Mouse (Mus musculus) MEL (cell line): ENCODE results near the gene Pik3cd. TPM values are rescaled to one million over a fixed set of nuclear protein-coding genes. Genes with fewer than 3 reads are reported as not detected.

ENCODE experiments used
- DNase-seq: peaks from one replicate; pipeline ENCODE4 v3.0.0; 2011; ENCODE audit warnings: low read depth, low spot score
- H3K27ac ChIP-seq: 2 replicates; pipeline ENCODE4 v1.5.1; 2012; ENCODE audit warnings: low read depth, mild to moderate bottlenecking, control low read depth, low read length, moderate library complexity; ENCODE audit not compliant: control insufficient read depth
- H3K27me3 ChIP-seq, 2 experiments: fragments of 150-350 bp in 1 of 2; sonication (generic) in 1 of 2; 2 replicates each; pipeline ENCODE4 v1.6.1; 2012; ENCODE audit warnings: low read length in 2 of 2, mild to moderate bottlenecking in 2 of 2, improper control_type of control experiment in 1 of 2, moderate library complexity in 1 of 2; ENCODE audit not compliant: insufficient read depth in 2 of 2, control insufficient read depth in 1 of 2
- H3K36me3 ChIP-seq, 2 experiments: 2 replicates each; pipeline ENCODE4 v1.6.1; 2012 to 2014; ENCODE audit warnings: low read length in 2 of 2, improper control_type of control experiment in 1 of 2, inconsistent platforms in 1 of 2, mild to moderate bottlenecking in 1 of 2; ENCODE audit not compliant: insufficient read depth in 2 of 2, control insufficient read depth in 1 of 2
- H3K4me1 ChIP-seq, 2 experiments: fragments of 150-350 bp in 1 of 2; sonication (generic) in 1 of 2; 2 replicates each; pipeline ENCODE4 v1.6.1; 2012; ENCODE audit warnings: low read length in 2 of 2, improper control_type of control experiment in 1 of 2, mild to moderate bottlenecking in 1 of 2; ENCODE audit not compliant: insufficient read depth in 2 of 2, control insufficient read depth in 1 of 2
- H3K4me3 ChIP-seq, 2 experiments: fragments of 150-350 bp in 1 of 2; sonication (generic) in 1 of 2; 2 replicates each; pipeline ENCODE4 v1.5.1; 2012; ENCODE audit warnings: low read depth in 2 of 2, low read length in 2 of 2, mild to moderate bottlenecking in 2 of 2, moderate library complexity in 2 of 2, control low read depth in 1 of 2, improper control_type of control experiment in 1 of 2; ENCODE audit not compliant: control insufficient read depth in 1 of 2, insufficient read depth in 1 of 2
- H3K79me2 ChIP-seq: 2 replicates; pipeline ENCODE4 v1.6.1; 2012; ENCODE audit warnings: mild to moderate bottlenecking, low read length, moderate library complexity; ENCODE audit not compliant: control insufficient read depth, poor library complexity, insufficient read depth
- H3K9ac ChIP-seq: 2 replicates; pipeline ENCODE4 v1.6.1; 2012; ENCODE audit warnings: low read depth, mild to moderate bottlenecking, control low read depth, low read length, moderate library complexity; ENCODE audit not compliant: control insufficient read depth, poor library complexity, severe bottlenecking
- H3K9me3 ChIP-seq: fragments of 150-350 bp; sonication (generic); replicated peaks from 2 replicates; pipeline ENCODE4 v1.6.1; 2012; ENCODE audit warnings: mild to moderate bottlenecking, low read length, improper control_type of control experiment, moderate library complexity; ENCODE audit not compliant: insufficient read depth
- CHD2 ChIP-seq: IDR thresholded peaks from 2 replicates; pipeline ENCODE4 v1.6.1; 2011; ENCODE audit warnings: low read length, improper control_type of control experiment
- CTCF ChIP-seq, 3 experiments: IDR thresholded peaks in 2 of 3; conservative IDR thresholded peaks in 1 of 3; 2 replicates each; pipeline ENCODE4 v1.5.1; 2011 to 2012; ENCODE audit warnings: low read length in 3 of 3, low read depth in 2 of 3, mild to moderate bottlenecking in 2 of 3, improper control_type of control experiment in 1 of 3, inconsistent platforms in 1 of 3, mixed read lengths in 1 of 3, moderate library complexity in 1 of 3; ENCODE audit not compliant: control insufficient read depth in 1 of 3, insufficient read depth in 1 of 3, poor library complexity in 1 of 3, severe bottlenecking in 1 of 3
- HCFC1 ChIP-seq: IDR thresholded peaks from 2 replicates; pipeline ENCODE4 v1.6.1; 2012; ENCODE audit warnings: low read depth, mild to moderate bottlenecking, inconsistent platforms, low read length, improper control_type of control experiment, moderate library complexity
- MYC ChIP-seq: IDR thresholded peaks from 2 replicates; pipeline ENCODE4 v1.6.1; 2011; ENCODE audit warnings: low read depth, mild to moderate bottlenecking, low read length, improper control_type of control experiment, moderate library complexity
- POLR2AphosphoS5 ChIP-seq: IDR thresholded peaks from 2 replicates; pipeline ENCODE4 v1.6.1; 2012; ENCODE audit warnings: low read depth, borderline replicate concordance, mild to moderate bottlenecking, inconsistent platforms, low read length, moderate library complexity, mixed read lengths
- RAD21 ChIP-seq: IDR thresholded peaks from 2 replicates; pipeline ENCODE4 v1.6.1; 2011; ENCODE audit warnings: mild to moderate bottlenecking, low read depth, low read length, improper control_type of control experiment
- SMC3 ChIP-seq: IDR thresholded peaks from 2 replicates; pipeline ENCODE4 v1.6.1; 2011; ENCODE audit warnings: low read depth, low read length, improper control_type of control experiment
- TAL1 ChIP-seq: IDR thresholded peaks from 2 replicates; pipeline ENCODE4 v1.6.1; 2012; ENCODE audit warnings: mild to moderate bottlenecking, inconsistent platforms, low read length, moderate library complexity, mixed read lengths
- TCF12 ChIP-seq: IDR thresholded peaks from 2 replicates; pipeline ENCODE4 v1.6.1; 2014; ENCODE audit warnings: low read depth, mild to moderate bottlenecking, inconsistent platforms, low read length, improper control_type of control experiment, moderate library complexity
- UBTF ChIP-seq: IDR thresholded peaks from 2 replicates; pipeline ENCODE4 v1.6.1; 2012; ENCODE audit warnings: low read depth, mild to moderate bottlenecking, inconsistent platforms, low read length, improper control_type of control experiment, moderate library complexity, borderline replicate concordance; ENCODE audit not compliant: insufficient read depth
- USF1 ChIP-seq: IDR thresholded peaks from 2 replicates; pipeline ENCODE4 v1.6.1; 2014; ENCODE audit warnings: low read depth, mild to moderate bottlenecking, inconsistent platforms, low read length, improper control_type of control experiment, moderate library complexity
- USF2 ChIP-seq, 2 experiments: IDR thresholded peaks; 2 replicates each; pipeline ENCODE4 v1.6.1; 2011 to 2012; ENCODE audit warnings: improper control_type of control experiment in 2 of 2, low read length in 2 of 2, borderline replicate concordance in 1 of 2, inconsistent platforms in 1 of 2, low read depth in 1 of 2, mild to moderate bottlenecking in 1 of 2; ENCODE audit not compliant: insufficient read depth in 1 of 2
- ZC3H11A ChIP-seq: IDR thresholded peaks from 2 replicates; pipeline ENCODE4 v1.6.1; 2012; ENCODE audit warnings: low read depth, mild to moderate bottlenecking, inconsistent platforms, low read length, improper control_type of control experiment
- ZMIZ1 ChIP-seq: IDR thresholded peaks from 2 replicates; pipeline ENCODE4 v1.6.1; 2012; ENCODE audit warnings: low read depth, mild to moderate bottlenecking, inconsistent platforms, low read length, improper control_type of control experiment, moderate library complexity
- ZNF384 ChIP-seq: IDR thresholded peaks from 2 replicates; pipeline ENCODE4 v1.6.1; 2012; ENCODE audit warnings: low read depth, mild to moderate bottlenecking, inconsistent platforms, low read length, improper control_type of control experiment
- polyA plus RNA-seq, 2 experiments: library from polyadenylated mRNA; stranded (reverse) in 1 of 2; unstranded in 1 of 2; fragments of >175 nt in 1 of 2; fragments of >200 nt in 1 of 2; gene quantifications; 2 replicates each; pipeline versions ENCODE4 v1.2.1 to v1.2.4; 2012; ENCODE audit warnings: low replicate concordance in 2 of 2, low read depth in 1 of 2; ENCODE audit not compliant: insufficient read length in 2 of 2, insufficient read depth in 1 of 2, missing spikeins in 1 of 2
- total RNA-seq: library from RNA; depleted of rRNA; stranded (reverse); fragments of 300-350 nt; gene quantifications from 2 replicates; pipeline ENCODE4 v1.2.3, GENCODE M21; 2012

The Pik3cd gene
- total and polyA plus RNA-seq, 3 experiments, result 45.9 to 152 (median 49.8) TPM

GRCm38 (mm10) chr4:149611376-149612044, 90.9 kb downstream of the Pik3cd start:
- Histone ChIP-seq H3K36me3 (no peaks in the 10 kb centered on the region), H3K27ac (no peak overlapping the region), H3K4me3 (no peak overlapping the region), H3K9ac (no peak overlapping the region), H3K9me3 (no peaks in the 10 kb centered on the region), H3K79me2 (no peaks in the 10 kb centered on the region), H3K27me3 (0 out of 4 replicates have a peak, but pooled peaks cover 0 to 1% of the 10 kb centered on the region in 2 experiments), H3K4me1 (peaks cover 0 to 11% of the 10 kb centered on the region in 2 experiments; a peak in 2 of 4 replicates)
- TF ChIP-seq ZC3H11A (peak; percentile 75), TCF12 (no peak), RAD21 (peak; percentile 86), CTCF (IDR thresholded peaks at IDR 0.05 in 2 of 3, conservative IDR thresholded peaks at IDR 0.05 in 1 of 3; ENCODE audit: control insufficient read depth in 1 of 3, insufficient read depth in 1 of 3, low read depth in 2 of 3, low read length in 3 of 3, poor library complexity in 1 of 3, severe bottlenecking in 1 of 3) (peak; percentile 80 to 92 (median 84)), USF2 (IDR thresholded peaks at IDR 0.05; ENCODE audit: borderline replicate concordance in 1 of 2, insufficient read depth in 1 of 2, low read depth in 1 of 2, low read length in 2 of 2) (no peak), ZNF384 (no peak), SMC3 (peak; percentile 90), POLR2AphosphoS5 (no peak)
- peak; percentile 58 for DNase-seq

- no peaks in the 10 kb centered on the region for H3K9me3 ChIP-seq
- H3K9ac ChIP-seq, result no peak overlapping the region
- H3K27me3 ChIP-seq, result peaks cover 0 to 1% of the 10 kb centered on the region in 2 experiments; a peak in 1 of 4 replicates
- DNase-seq, result no peak
- H3K4me1 ChIP-seq, result peaks cover 0 to 11% of the 10 kb centered on the region in 2 experiments; a peak in 2 of 4 replicates
- H3K4me3 ChIP-seq, result no peak overlapping the region
- H3K79me2 ChIP-seq, result no peaks in the 10 kb centered on the region
- H3K27ac ChIP-seq, result no peak overlapping the region
- TF ChIP-seq TAL1 (no peak), MYC (no peak), CHD2 (no peak), UBTF (no peak), HCFC1 (no peak), TCF12 (no peak), ZMIZ1 (no peak), USF1 (no peak)
- H3K36me3 ChIP-seq, result no peaks in the 10 kb centered on the region
These were observed 92.9 kb downstream of the Pik3cd start for GRCm38 (mm10) chr4:149609256-149610025.
